Mouse (Mus musculus): ENCODE results near the gene Tomm5.

- TF ChIP-seq HCFC1 (IDR thresholded peaks at IDR 0.05; ENCODE audit: borderline replicate concordance, insufficient read depth, low read length) (no peak), MAFK (IDR thresholded peaks at IDR 0.05; ENCODE audit: insufficient read depth, low read depth, low read length) (no peak), CHD2 (IDR thresholded peaks at IDR 0.05; ENCODE audit: low read depth, low read length) (no peak), ZNF384 (IDR thresholded peaks at IDR 0.05; ENCODE audit: low read depth, low read length) (no peak)
Observed at GRCm38 (mm10) chr4:45143005-45143404, 35.1 kb upstream of the Tomm5 start.
